In the genomic region with DNA sequence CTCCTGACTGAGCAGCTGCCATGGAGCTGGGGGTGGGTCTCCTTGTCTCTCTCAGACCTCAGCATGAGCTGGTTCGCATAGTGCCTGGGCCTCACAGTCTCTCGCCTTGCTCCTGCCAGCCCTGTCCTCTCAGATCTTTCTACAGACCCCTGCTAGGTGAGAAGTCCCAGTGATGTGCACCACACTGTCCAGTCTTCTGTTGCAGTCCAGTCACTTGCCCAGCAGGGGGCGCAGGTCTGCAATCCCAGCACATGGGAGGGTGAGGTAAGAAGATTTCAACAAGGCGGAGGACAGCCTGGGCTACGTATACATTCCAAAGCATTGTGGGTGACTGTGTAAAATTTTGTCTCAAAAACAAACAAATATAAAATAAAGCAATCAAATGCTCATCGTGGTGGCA, we compare ENCODE assay signal across 9 mouse cellular contexts. TPM values are rescaled to one million over a fixed set of nuclear protein-coding genes. Genes with fewer than 3 reads are reported as not detected.
A peak's percentile ranks its signal among the peaks of the same experiment; 100 is the strongest.
DNase-seq lines count a peak whose midpoint lies in the region; ATAC-seq and TF ChIP-seq lines count a peak whose summit lies in the region.
"Had no signal": no experiment of that assay in that cellular context is flagged by ENCODE, and none has a peak within 500 bp of the region (broad histone marks: within the 10 kb centered on the region; RNA-seq: fewer than 3 reads in every experiment).

No protein-coding gene starts in this region.

- no peaks in the 10 kb centered on the region for H3K27me3 ChIP-seq in hindbrain, embryonic 10.5 days (ENCODE audit: insufficient read depth, poor library complexity, severe bottlenecking)
- H3K27me3 ChIP-seq in hindbrain, embryonic 16.5 days (replicated peaks; ENCODE audit: control insufficient read depth, insufficient read depth, low read length), result no peaks in the 10 kb centered on the region
- no peaks in the 10 kb centered on the region for H3K27me3 ChIP-seq in forebrain, postnatal 0 days (ENCODE audit: insufficient read depth, low read length)
- no peaks in the 10 kb centered on the region for H3K27me3 ChIP-seq in liver, embryonic 11.5 days (replicated peaks; ENCODE audit: control insufficient read depth, insufficient read depth, low read length)

- WGBS in hindbrain, embryonic 10.5 days, result 48% methylated on average over 6 of the region's 6 CpGs
- WGBS in hindbrain, embryonic 16.5 days, result 39% methylated on average over 6 of the region's 6 CpGs
- WGBS in bone marrow, adult 2 months, result 34% methylated on average over 6 of the region's 6 CpGs
- 46% methylated on average over 6 of the region's 6 CpGs for WGBS in forebrain, postnatal 0 days
- 38% methylated on average over 6 of the region's 6 CpGs for WGBS in liver, embryonic 11.5 days

- peak; percentile 97 for TF ChIP-seq CTCF in bone marrow, adult 2 months (IDR thresholded peaks at IDR 0.05; ENCODE audit: control insufficient read depth, insufficient read depth, low read length)
- TF ChIP-seq CTCF in forebrain, postnatal 0 days (IDR thresholded peaks at IDR 0.05; ENCODE audit: low read depth), result peak; percentile 69

- no peak overlapping the region for H3K27ac ChIP-seq in hindbrain, embryonic 10.5 days
- H3K27ac ChIP-seq in hindbrain, embryonic 16.5 days (ENCODE audit: low read depth, low read length), result no peak overlapping the region
- no peak overlapping the region for H3K27ac ChIP-seq in bone marrow, adult 2 months (ENCODE audit: control insufficient read depth, insufficient read depth, low read depth, low read length, poor library complexity)
- H3K27ac ChIP-seq in forebrain, postnatal 0 days (ENCODE audit: low read depth, low read length), result no peak overlapping the region
- no peak overlapping the region for H3K27ac ChIP-seq in liver, embryonic 11.5 days (ENCODE audit: low read depth, low read length)

- H3K9me3 ChIP-seq in hindbrain, embryonic 10.5 days, result no peaks in the 10 kb centered on the region
- no peaks in the 10 kb centered on the region for H3K9me3 ChIP-seq in hindbrain, embryonic 16.5 days (ENCODE audit: control insufficient read depth, low read length)
- H3K9me3 ChIP-seq in forebrain, postnatal 0 days (ENCODE audit: low read length), result no peaks in the 10 kb centered on the region
- no peaks in the 10 kb centered on the region for H3K9me3 ChIP-seq in liver, embryonic 11.5 days (ENCODE audit: control insufficient read depth, low read length)

- H3K9ac ChIP-seq in hindbrain, embryonic 16.5 days (ENCODE audit: low read depth, low read length), result no peak overlapping the region
- no peak overlapping the region for H3K9ac ChIP-seq in forebrain, postnatal 0 days
- H3K9ac ChIP-seq in liver, embryonic 11.5 days (ENCODE audit: low read depth, low read length), result no peak overlapping the region

- ATAC-seq in hindbrain, embryonic 16.5 days, result no peak
- ATAC-seq in CD4-positive, CD25-positive, alpha-beta regulatory T cell, adult 4 months, result peak; percentile 18
- no peak for ATAC-seq in forebrain, postnatal 0 days
- peak; percentile 63 for ATAC-seq in liver, embryonic 11.5 days (replicated peaks; ENCODE audit: low FRiP score)

- H3K4me3 ChIP-seq in hindbrain, embryonic 10.5 days, result no peak overlapping the region
- H3K4me3 ChIP-seq in hindbrain, embryonic 16.5 days (ENCODE audit: low read length), result no peak overlapping the region
- no peak overlapping the region for H3K4me3 ChIP-seq in bone marrow, adult 2 months (replicated peaks; ENCODE audit: control insufficient read depth, low read depth, low read length)
- no peak overlapping the region for H3K4me3 ChIP-seq in forebrain, postnatal 0 days (ENCODE audit: low read depth, low read length)
- H3K4me3 ChIP-seq in liver, embryonic 11.5 days (ENCODE audit: low read depth, low read length), result no peak overlapping the region

- no peak overlapping the region for H3K4me2 ChIP-seq in hindbrain, embryonic 16.5 days (ENCODE audit: low read length)
- H3K4me2 ChIP-seq in forebrain, postnatal 0 days (ENCODE audit: low read depth), result no peak overlapping the region
- no peak overlapping the region for H3K4me2 ChIP-seq in liver, embryonic 11.5 days

- H3K4me1 ChIP-seq in hindbrain, embryonic 10.5 days (replicated peaks), result peaks cover 25% of the 10 kb centered on the region
- no peaks in the 10 kb centered on the region for H3K4me1 ChIP-seq in hindbrain, embryonic 16.5 days (ENCODE audit: control insufficient read depth, insufficient read depth, low read depth, low read length)
- H3K4me1 ChIP-seq in bone marrow, adult 2 months (ENCODE audit: control insufficient read depth, insufficient read depth, low read length), result peaks cover 11% of the 10 kb centered on the region
- no peaks in the 10 kb centered on the region for H3K4me1 ChIP-seq in forebrain, postnatal 0 days (ENCODE audit: insufficient read depth)
- peaks cover 13% of the 10 kb centered on the region for H3K4me1 ChIP-seq in liver, embryonic 11.5 days (replicated peaks; ENCODE audit: control insufficient read depth, insufficient read depth, low read length)

- DNase-seq in hindbrain, embryonic 10.5 days (ENCODE audit: low spot score), result peak; percentile 64
- DNase-seq in forebrain, postnatal 0 days, result no peak
- DNase-seq in liver, embryonic 11.5 days (ENCODE audit: low spot score), result peak; percentile 72
- peak; percentile 43 for DNase-seq in retina, adult 2 months (ENCODE audit: low read depth, low spot score)
- peak; percentile 90 for DNase-seq in thymus, postnatal 4 days

- no peaks in the 10 kb centered on the region for H3K36me3 ChIP-seq in hindbrain, embryonic 10.5 days
- H3K36me3 ChIP-seq in hindbrain, embryonic 16.5 days (ENCODE audit: control insufficient read depth, insufficient read depth, low read length), result no peaks in the 10 kb centered on the region
- no peaks in the 10 kb centered on the region for H3K36me3 ChIP-seq in forebrain, postnatal 0 days (ENCODE audit: insufficient read depth)
- H3K36me3 ChIP-seq in liver, embryonic 11.5 days (ENCODE audit: control insufficient read depth, insufficient read depth, low read length), result no peaks in the 10 kb centered on the region

- no peak for TF ChIP-seq POLR2A in bone marrow, adult 2 months (IDR thresholded peaks at IDR 0.05; ENCODE audit: borderline replicate concordance, control insufficient read depth, low read depth, low read length)

RNA-seq across cellular contexts. Expression of gene Qprt, which starts 10.6 kb away (rescaled TPM):
- 2.6 and 4.9 TPM in 2 replicates for polyA plus RNA-seq in hindbrain, embryonic 10.5 days (2016; fragmentation: Nextera tagmentation; extraction: Ambion mirVana)
- polyA plus RNA-seq in hindbrain, embryonic 16.5 days (2015; fragmentation: Nextera tagmentation; extraction: Ambion mirVana), result 1.1 TPM in 2 replicates
- polyA plus RNA-seq in CD4-positive, CD25-positive, alpha-beta regulatory T cell, adult 4 months (2017; shearing (Covaris generic)), result 10 to 100 TPM in 1 of 2 experiments, 1 to 10 TPM in 1; 7.5 to 15.2 TPM
- polyA plus RNA-seq in bone marrow, adult 2 months (2011; ENCODE audit: insufficient read depth, insufficient read length, low replicate concordance, missing spikeins), result 1.4 and 10.6 TPM in 2 replicates
- 0.54 and 0.90 TPM in 2 replicates for total RNA-seq in forebrain, postnatal 0 days (2014; rRNA removed)
- 0.84 and 1.2 TPM in 2 replicates for polyA plus RNA-seq in forebrain, postnatal 0 days (2015; fragmentation: Nextera tagmentation; extraction: Ambion mirVana)
- polyA plus RNA-seq in liver, embryonic 11.5 days (2014; fragmentation: Nextera tagmentation; extraction: Ambion mirVana), result 43.8 and 44.2 TPM in 2 replicates

RNA-seq across cellular contexts. Expression of gene AI467606, which starts 20.3 kb away (rescaled TPM):
- polyA plus RNA-seq in hindbrain, embryonic 10.5 days (2016; fragmentation: Nextera tagmentation; extraction: Ambion mirVana), result 0.80 and 0.81 TPM in 2 replicates
- 2.2 and 2.4 TPM in 2 replicates for polyA plus RNA-seq in hindbrain, embryonic 16.5 days (2015; fragmentation: Nextera tagmentation; extraction: Ambion mirVana)
- polyA plus RNA-seq in CD4-positive, CD25-positive, alpha-beta regulatory T cell, adult 4 months (2017; shearing (Covaris generic)), result 100 to 1,000 TPM; 274 to 321 TPM
- polyA plus RNA-seq in bone marrow, adult 2 months (2011; ENCODE audit: insufficient read depth, insufficient read length, low replicate concordance, missing spikeins), result 13.6 and 36.8 TPM in 2 replicates
- total RNA-seq in forebrain, postnatal 0 days (2014; rRNA removed), result 1.4 and 1.5 TPM in 2 replicates
- 1.1 and 1.3 TPM in 2 replicates for polyA plus RNA-seq in forebrain, postnatal 0 days (2015; fragmentation: Nextera tagmentation; extraction: Ambion mirVana)
- 12.3 and 13.7 TPM in 2 replicates for polyA plus RNA-seq in liver, embryonic 11.5 days (2014; fragmentation: Nextera tagmentation; extraction: Ambion mirVana)

RNA-seq across cellular contexts. Expression of gene Zg16, which starts 24.3 kb away (rescaled TPM):
- not detected in 2 replicates for polyA plus RNA-seq in hindbrain, embryonic 10.5 days (2016; fragmentation: Nextera tagmentation; extraction: Ambion mirVana)
- polyA plus RNA-seq in hindbrain, embryonic 16.5 days (2015; fragmentation: Nextera tagmentation; extraction: Ambion mirVana), result not detected in 2 replicates
- under 1 TPM in 1 of 2 experiments, not detected in 1; 0.81 TPM for polyA plus RNA-seq in CD4-positive, CD25-positive, alpha-beta regulatory T cell, adult 4 months (2017; shearing (Covaris generic))
- polyA plus RNA-seq in bone marrow, adult 2 months (2011; ENCODE audit: insufficient read depth, insufficient read length, low replicate concordance, missing spikeins), result 3.1 TPM in 1 of 2 replicates, not detected in the other
- not detected in 2 replicates for total RNA-seq in forebrain, postnatal 0 days (2014; rRNA removed)
- not detected in 2 replicates for polyA plus RNA-seq in forebrain, postnatal 0 days (2015; fragmentation: Nextera tagmentation; extraction: Ambion mirVana)
- polyA plus RNA-seq in liver, embryonic 11.5 days (2014; fragmentation: Nextera tagmentation; extraction: Ambion mirVana), result not detected in 2 replicates
- polyA plus RNA-seq: limb, embryonic 14.5 days had no signal

RNA-seq across cellular contexts. Expression of gene Spn, which starts 26.2 kb away (rescaled TPM):
- polyA plus RNA-seq in hindbrain, embryonic 10.5 days (2016; fragmentation: Nextera tagmentation; extraction: Ambion mirVana), result not detected in 2 replicates
- 0.07 TPM in 1 of 2 replicates, not detected in the other for polyA plus RNA-seq in hindbrain, embryonic 16.5 days (2015; fragmentation: Nextera tagmentation; extraction: Ambion mirVana)
- 100 to 1,000 TPM; 101 to 103 TPM for polyA plus RNA-seq in CD4-positive, CD25-positive, alpha-beta regulatory T cell, adult 4 months (2017; shearing (Covaris generic))
- polyA plus RNA-seq in bone marrow, adult 2 months (2011; ENCODE audit: insufficient read depth, insufficient read length, low replicate concordance, missing spikeins), result 29.7 and 49.2 TPM in 2 replicates
- 0.14 and 0.15 TPM in 2 replicates for total RNA-seq in forebrain, postnatal 0 days (2014; rRNA removed)
- polyA plus RNA-seq in forebrain, postnatal 0 days (2015; fragmentation: Nextera tagmentation; extraction: Ambion mirVana), result 0.10 TPM in 1 of 2 replicates, not detected in the other
- polyA plus RNA-seq in liver, embryonic 11.5 days (2014; fragmentation: Nextera tagmentation; extraction: Ambion mirVana), result 12.7 and 14.4 TPM in 2 replicates

Comparison
In these comparisons a context has a peak if more than half of its experiments do, and no peak if none do; other contexts are left out.
1. ATAC-seq: peak in CD4-positive, CD25-positive, alpha-beta regulatory T cell, adult 4 months (single experiment) and liver, embryonic 11.5 days (single experiment); none in hindbrain, embryonic 16.5 days (single experiment) and forebrain, postnatal 0 days (single experiment).